ENCODE assay signal across 11 mouse cellular contexts in genomic region chr6:94668204-94668863, GRCm38 (mm10). TPM values are rescaled to one million over a fixed set of nuclear protein-coding genes. Genes with fewer than 3 reads are reported as not detected.
DNase-seq lines count a peak whose midpoint lies in the region; ATAC-seq and TF ChIP-seq lines count a peak whose summit lies in the region.
"Had no signal": no experiment of that assay in that cellular context is flagged by ENCODE, and none has a peak within 500 bp of the region (broad histone marks: within the 10 kb centered on the region; RNA-seq: fewer than 3 reads in every experiment).

No protein-coding gene starts in this region.

- H3K9me3 ChIP-seq in heart, embryonic 16.5 days (replicated peaks; ENCODE audit: control insufficient read depth, low read length), result no peaks in the 10 kb centered on the region
- H3K9me3 ChIP-seq in neural tube, embryonic 13.5 days, result no peaks in the 10 kb centered on the region
- H3K9me3 ChIP-seq in hindbrain, postnatal 0 days (ENCODE audit: low read length), result no peaks in the 10 kb centered on the region

- no peak for ATAC-seq in heart, embryonic 16.5 days (replicated peaks; ENCODE audit: extremely low read depth, insufficient read depth, low FRiP score)
- ATAC-seq in neural tube, embryonic 13.5 days (ENCODE audit: low read depth), result no peak
- ATAC-seq in hindbrain, postnatal 0 days, result peak; percentile 28
- ATAC-seq: activated CD4-positive, CD25-positive, alpha-beta regulatory T cell, adult 4 months had no signal

- 24% methylated on average over 13 of the region's 13 CpGs for WGBS in heart, embryonic 16.5 days
- WGBS in neural tube, embryonic 13.5 days, result 44% methylated on average over 13 of the region's 13 CpGs
- 27% methylated on average over 13 of the region's 13 CpGs for WGBS in hindbrain, postnatal 0 days

- H3K4me2 ChIP-seq in heart, embryonic 16.5 days (ENCODE audit: low read depth, low read length), result peak overlapping the region; percentile 49
- 0 out of 2 replicates have a peak overlapping the region, but pooled peaks have one; percentile 13 for H3K4me2 ChIP-seq in neural tube, embryonic 13.5 days
- H3K4me2 ChIP-seq in hindbrain, postnatal 0 days (ENCODE audit: low read depth, low read length), result peak overlapping the region; percentile 38

- H3K27ac ChIP-seq in heart, embryonic 16.5 days (ENCODE audit: low read length), result no peak overlapping the region
- 0 out of 2 replicates have a peak overlapping the region, but pooled peaks have one; percentile 23 for H3K27ac ChIP-seq in neural tube, embryonic 13.5 days (replicated peaks)
- H3K27ac ChIP-seq in hindbrain, postnatal 0 days, result peak overlapping the region; percentile 8; the same call in 1 of the 2 replicates
- no peak overlapping the region for H3K27ac ChIP-seq in layer of hippocampus, adult 2 months

- H3K27me3 ChIP-seq in heart, embryonic 16.5 days (ENCODE audit: control insufficient read depth, insufficient read depth, low read length), result no peaks in the 10 kb centered on the region
- no peaks in the 10 kb centered on the region; the same call in 1 of the 2 replicates for H3K27me3 ChIP-seq in neural tube, embryonic 13.5 days
- no peaks in the 10 kb centered on the region for H3K27me3 ChIP-seq in hindbrain, postnatal 0 days (ENCODE audit: insufficient read depth, low read length)

- no peak for DNase-seq in heart, postnatal 25 days (ENCODE audit: low spot score)
- DNase-seq in neural tube, embryonic 10.5 days (ENCODE audit: extremely low spot score, low spot score), result no peak
- DNase-seq in hindbrain, postnatal 0 days (ENCODE audit: low spot score), result no peak
- DNase-seq in layer of hippocampus, adult 2 months (ENCODE audit: low spot score in 2 of 2), result no peak
- no peak for DNase-seq in frontal cortex, postnatal 14 days (ENCODE audit: low spot score in 2 of 2)
- DNase-seq in thymus, postnatal 25 days, result no peak
- DNase-seq: heart, postnatal 36 days; thymus, adult 18-20 months had no signal

- intact Hi-C loops in heart, postnatal 25 days (cut with DNase I), result no loop called here

- H3K4me3 ChIP-seq in heart, embryonic 16.5 days (ENCODE audit: low read length), result no peak overlapping the region; the same call in 1 of the 2 replicates
- H3K4me3 ChIP-seq in neural tube, embryonic 13.5 days, result no peak overlapping the region
- no peak overlapping the region for H3K4me3 ChIP-seq in hindbrain, postnatal 0 days (ENCODE audit: low read length)
- H3K4me3 ChIP-seq in layer of hippocampus, adult 2 months, result no peak overlapping the region

- peaks cover 40% of the 10 kb centered on the region for H3K4me1 ChIP-seq in heart, embryonic 16.5 days (ENCODE audit: control insufficient read depth, insufficient read depth, low read length)
- peaks cover 63% of the 10 kb centered on the region for H3K4me1 ChIP-seq in neural tube, embryonic 13.5 days (replicated peaks)
- no peaks in the 10 kb centered on the region for H3K4me1 ChIP-seq in hindbrain, postnatal 0 days (ENCODE audit: insufficient read depth, low read length)

- TF ChIP-seq CTCF in hindbrain, postnatal 0 days (IDR thresholded peaks at IDR 0.05; ENCODE audit: low read depth), result no peak
- no peak for TF ChIP-seq CTCF in layer of hippocampus, adult 2 months (conservative IDR thresholded peaks at IDR 0.05)

- no peaks in the 10 kb centered on the region for H3K36me3 ChIP-seq in heart, embryonic 16.5 days (ENCODE audit: control insufficient read depth, insufficient read depth)
- no peaks in the 10 kb centered on the region for H3K36me3 ChIP-seq in neural tube, embryonic 13.5 days
- H3K36me3 ChIP-seq in hindbrain, postnatal 0 days (ENCODE audit: insufficient read depth, low read length), result no peaks in the 10 kb centered on the region

- H3K9ac ChIP-seq in heart, embryonic 16.5 days (ENCODE audit: low read length), result no peak overlapping the region
- no peak overlapping the region for H3K9ac ChIP-seq in neural tube, embryonic 13.5 days
- H3K9ac ChIP-seq in hindbrain, postnatal 0 days (replicated peaks; ENCODE audit: low read length), result no peak overlapping the region

RNA-seq across cellular contexts. Expression of gene Lrig1, which starts 31.6 kb away (rescaled TPM):
- 7.7 and 8.9 TPM in 2 replicates for polyA plus RNA-seq in heart, embryonic 16.5 days (2015; fragmentation: Nextera tagmentation; extraction: Ambion mirVana)
- total RNA-seq in heart, postnatal 25 days (2021), result 10 to 100 TPM; 35.3 to 35.9 TPM
- 10.5 and 12.9 TPM in 2 replicates for polyA plus RNA-seq in neural tube, embryonic 13.5 days (2015; fragmentation: Nextera tagmentation; extraction: Ambion mirVana)
- total RNA-seq in hindbrain, postnatal 0 days (2014; rRNA removed), result 131 and 146 TPM in 2 replicates
- polyA plus RNA-seq in hindbrain, postnatal 0 days (2015; fragmentation: Nextera tagmentation; extraction: Ambion mirVana), result 23.0 and 27.8 TPM in 2 replicates
- total RNA-seq in layer of hippocampus, adult 2 months (2021), result 10 to 100 TPM; 26.2 to 27.4 TPM

Comparison
In these comparisons a context has a peak if more than half of its experiments do, and no peak if none do; other contexts are left out.
1. H3K27ac ChIP-seq: peak in neural tube, embryonic 13.5 days (single experiment) and hindbrain, postnatal 0 days (single experiment); none in heart, embryonic 16.5 days (single experiment) and layer of hippocampus, adult 2 months (single experiment).
2. Peak in every context shown above with its lines, with median percentiles within 50 percentile points of each other: H3K4me2 ChIP-seq.